Mouse (Mus musculus) kidney, adult 10 weeks (tissue): ENCODE results near the gene Eppin. TPM values are rescaled to one million over a fixed set of nuclear protein-coding genes. Genes with fewer than 3 reads are reported as not detected.

Experiments used
- polyA plus RNA-seq: library from polyadenylated mRNA; stranded (reverse); fragments of 350-450 nt; fragmentation: Illumina TruSeq; extraction: RNeasy Lipid Tissue Mini Kit (QIAGEN cat#74804); gene quantifications from one replicate; pipeline ENCODE4 v1.2.3, GENCODE M21; 2014; ENCODE audit warnings: low read depth, low replicate concordance

Eppin gene
- polyA plus RNA-seq, result not detected

DNA sequence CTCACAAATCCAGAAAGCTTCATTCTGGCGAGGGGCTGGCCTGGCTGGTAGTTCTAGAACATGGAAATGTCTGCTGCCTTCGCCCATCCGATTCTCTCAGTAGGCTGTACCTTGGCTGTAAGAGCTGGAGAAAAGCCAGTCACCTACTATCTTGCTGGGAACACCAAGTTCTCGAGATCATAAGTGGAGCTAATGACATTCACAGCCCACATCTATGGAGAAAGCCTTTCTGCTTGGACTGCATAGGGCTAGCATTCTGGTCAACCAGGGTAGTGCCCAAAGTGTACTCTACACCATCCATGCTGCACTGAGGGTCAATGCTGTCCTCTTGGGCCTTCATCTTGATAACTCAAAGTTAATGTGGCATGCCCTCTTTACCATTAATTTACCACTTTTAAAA lies at the start of gene Eppin:
TSS of gene Eppin (minus strand) at position 101 of the 400 bp plus-strand sequence.

GRCm38 (mm10) chr2:164638696-164639095 lies 45.3 kb upstream of the Eppin start, which contains the start of gene Wfdc16:
Gene Wfdc16, minus strand, starts transcription at chr2:164638796.

GRCm38 (mm10) chr2:164613471-164613870 lies 20.1 kb upstream of the Eppin start, which contains the start of the genes Wfdc6b and Wfdc8:
Gene Wfdc6b, plus strand, starts transcription at chr2:164613522.
Gene Wfdc8, minus strand, starts transcription at chr2:164613626.

GRCm38 (mm10) chr2:164585025-164585725 lies 8.2 kb downstream of the Eppin start, which contains the start of gene Wfdc6a:
Gene Wfdc6a, minus strand, starts transcription at chr2:164585447.

GRCm38 (mm10) chr2:164573359-164573758 lies 20.0 kb downstream of the Eppin start, which contains the start of gene Spint3:
Gene Spint3, minus strand, starts transcription at chr2:164573459.

DNA sequence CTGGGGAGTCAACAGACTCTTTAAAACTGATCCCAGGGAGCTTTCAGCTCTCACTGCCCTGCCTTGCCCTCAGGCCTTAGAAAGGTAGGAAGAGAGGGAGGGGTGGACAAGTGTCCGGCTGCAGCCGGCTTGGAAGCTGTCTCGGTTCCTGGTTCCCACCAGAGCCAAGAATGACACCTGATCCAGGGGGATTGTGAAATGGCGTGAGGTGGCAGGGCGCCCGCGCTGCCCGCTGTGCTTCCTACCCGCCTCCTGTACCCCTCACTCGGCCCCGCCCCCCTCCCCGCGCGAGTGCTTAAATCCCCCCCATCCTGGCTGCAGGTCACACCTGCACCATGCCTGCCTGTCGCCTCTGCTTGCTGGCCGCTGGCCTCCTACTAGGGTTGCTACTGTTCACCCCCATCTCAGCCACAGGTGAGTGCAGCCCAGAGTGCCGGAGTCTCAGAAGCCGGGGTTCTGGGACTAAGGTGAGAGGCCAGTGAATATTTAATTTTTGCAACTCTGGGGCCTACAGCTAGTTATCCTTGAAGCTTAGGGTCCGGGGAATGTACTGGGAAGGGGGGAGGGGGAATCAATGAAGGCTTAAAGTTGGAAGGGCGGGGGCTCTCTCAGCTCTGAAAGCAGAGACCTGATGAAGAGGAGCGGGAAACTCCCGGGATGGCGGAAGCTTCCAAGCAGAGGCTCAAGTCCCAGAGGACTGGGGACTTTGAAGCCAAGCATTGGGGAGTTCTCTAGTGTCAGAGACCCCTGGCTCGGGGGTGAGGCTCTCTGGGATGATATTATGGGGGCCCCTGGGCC lies 30.8 kb downstream of the Eppin start, which contains the start of gene Wfdc2:
TSS of gene Wfdc2 (plus strand) at position 23 of the 798 bp plus-strand sequence.

Other genes starting within 250 kb of the Eppin start
- gene Slpi, start 204.5 kb downstream of the Eppin start, polyA plus RNA-seq, result not detected
- gene Rbpjl, start 190.5 kb downstream of the Eppin start, polyA plus RNA-seq, result not detected
- 0.16 TPM for gene Matn4, start 188.4 kb downstream of the Eppin start, polyA plus RNA-seq
- gene Sdc4, start 149.7 kb downstream of the Eppin start, polyA plus RNA-seq, result 266 TPM
- 10.3 TPM for gene Sys1, start 136.6 kb downstream of the Eppin start, polyA plus RNA-seq
- not detected for gene Gm20458, start 132.6 kb downstream of the Eppin start, polyA plus RNA-seq
- not detected for gene Trp53tg5, start 119.9 kb downstream of the Eppin start, polyA plus RNA-seq
- gene Dbndd2, start 107.5 kb downstream of the Eppin start, polyA plus RNA-seq, result 3.8 TPM
- 5.5 TPM for gene Pigt, start 96.1 kb downstream of the Eppin start, polyA plus RNA-seq
- 19.6 TPM for gene Wfdc2, start 31.2 kb downstream of the Eppin start, polyA plus RNA-seq
- not detected for gene Spint3, start 20.1 kb downstream of the Eppin start, polyA plus RNA-seq
- not detected for gene Wfdc6a, start 8.1 kb downstream of the Eppin start, polyA plus RNA-seq
- gene Wfdc6b, start 19.9 kb upstream of the Eppin start, polyA plus RNA-seq, result not detected
- not detected for gene Wfdc8, start 20.0 kb upstream of the Eppin start, polyA plus RNA-seq
- gene Wfdc16, start 45.2 kb upstream of the Eppin start, polyA plus RNA-seq, result 37.6 TPM
- gene Wfdc10, start 62.5 kb upstream of the Eppin start, polyA plus RNA-seq, result not detected
- gene Wfdc9, start 63.0 kb upstream of the Eppin start, polyA plus RNA-seq, result not detected
- gene Wfdc11, start 80.5 kb upstream of the Eppin start, polyA plus RNA-seq, result not detected
- not detected for gene Wfdc13, start 91.5 kb upstream of the Eppin start, polyA plus RNA-seq
- not detected for gene Spint4, start 104.9 kb upstream of the Eppin start, polyA plus RNA-seq
- not detected for gene Spint5, start 121.7 kb upstream of the Eppin start, polyA plus RNA-seq
- 1.2 TPM for gene Wfdc3, start 152.3 kb upstream of the Eppin start, polyA plus RNA-seq
- 2.1 TPM for gene Dnttip1, start 152.4 kb upstream of the Eppin start, polyA plus RNA-seq
- gene Ube2c, start 176.3 kb upstream of the Eppin start, polyA plus RNA-seq, result 1.3 TPM
- gene Tnnc2, start 186.4 kb upstream of the Eppin start, polyA plus RNA-seq, result not detected
- 1.1 TPM for gene Snx21, start 192.2 kb upstream of the Eppin start, polyA plus RNA-seq
- gene Acot8, start 211.3 kb upstream of the Eppin start, polyA plus RNA-seq, result 1.7 TPM
- gene Zswim3, start 211.5 kb upstream of the Eppin start, polyA plus RNA-seq, result 1.5 TPM
- gene Zswim1, start 229.1 kb upstream of the Eppin start, polyA plus RNA-seq, result 3.4 TPM
- not detected for gene Spata25, start 234.9 kb upstream of the Eppin start, polyA plus RNA-seq
- gene Ctsa, start 239.3 kb upstream of the Eppin start, polyA plus RNA-seq, result 52.2 TPM
- not detected for gene Neurl2, start 239.9 kb upstream of the Eppin start, polyA plus RNA-seq